Mouse (Mus musculus) hindbrain, postnatal 0 days (tissue): ENCODE results near the gene Slpi. TPM values are rescaled to one million over a fixed set of nuclear protein-coding genes. Genes with fewer than 3 reads are reported as not detected.
A peak's percentile ranks its signal among the peaks of the same experiment; 100 is the strongest.

Source experiments
- ATAC-seq: fragments of 200-750 bp; cut with Nextera tagmentation; 2 replicates; pipeline ENCODE4 v1.8.0; 2017; ENCODE audit warnings: mild to moderate bottlenecking, moderate TSS enrichment, moderate library complexity
- DNase-seq: peaks from one replicate; pipeline ENCODE4 v3.0.0-alpha.2; 2015; ENCODE audit warnings: low spot score
- H3K27ac ChIP-seq: fragments of 300-500 bp; sonication (generic); 2 replicates; pipeline ENCODE4 v1.5.1; 2014; ENCODE audit warnings: mild to moderate bottlenecking
- H3K27me3 ChIP-seq: fragments of 300-500 bp; sonication (generic); 2 replicates; pipeline ENCODE4 v1.6.1; 2014; ENCODE audit warnings: low read length, mixed read lengths; ENCODE audit not compliant: insufficient read depth
- H3K36me3 ChIP-seq: fragments of 300-500 bp; sonication (generic); 2 replicates; pipeline ENCODE4 v1.6.1; 2014; ENCODE audit warnings: low read length, mixed read lengths; ENCODE audit not compliant: insufficient read depth
- H3K4me1 ChIP-seq: fragments of 300-500 bp; sonication (generic); 2 replicates; pipeline ENCODE4 v1.6.1; 2014; ENCODE audit warnings: antibody characterized with exemption, low read length, mixed read lengths; ENCODE audit not compliant: insufficient read depth
- H3K4me2 ChIP-seq: fragments of 300-500 bp; sonication (generic); 2 replicates; pipeline ENCODE4 v1.6.1; 2014; ENCODE audit warnings: low read depth, mild to moderate bottlenecking, low read length, moderate library complexity, mixed read lengths
- H3K4me3 ChIP-seq: fragments of 300-500 bp; sonication (generic); 2 replicates; pipeline ENCODE4 v1.5.1; 2014; ENCODE audit warnings: low read length
- H3K9ac ChIP-seq: fragments of 300-500 bp; sonication (generic); replicated peaks from 2 replicates; pipeline ENCODE4 v1.6.1; 2014; ENCODE audit warnings: mild to moderate bottlenecking, low read length, moderate library complexity, mixed read lengths
- H3K9me3 ChIP-seq: fragments of 300-500 bp; sonication (generic); 2 replicates; pipeline ENCODE4 v1.6.1; 2016; ENCODE audit warnings: low read length, mixed read lengths
- CTCF ChIP-seq: IDR thresholded peaks from 2 replicates; pipeline ENCODE4 v1.5.1; 2016; ENCODE audit warnings: antibody characterized with exemption, control low read depth, low read depth
- WGBS: fragments of 180-500 bp; shearing (Covaris S2); extraction: QIAGEN DNeasy Blood & Tissue Kit; methylation state at CpG from one replicate; pipeline ENCODE4 v1.1.7; 2014; 5-methylcytosine and 5-hydroxymethylcytosine counted together
- polyA plus RNA-seq: library from polyadenylated mRNA; unstranded; fragments of >200 nt; fragmentation: Nextera tagmentation; extraction: Ambion mirVana; gene quantifications from 2 replicates; pipeline ENCODE4 v1.2.1, GENCODE M21; 2015
- total RNA-seq: library from RNA; depleted of rRNA; stranded (reverse); fragments of >200 nt; gene quantifications from 2 replicates; pipeline ENCODE4 v1.2.3, GENCODE M21; 2014

The Slpi gene
- total and polyA plus RNA-seq, 2 experiments from 2014 or later, result 0.40 TPM; not detected in 1

GRCm38 (mm10) chr2:164371371-164371770 is 17.5 kb downstream of the Slpi start:
- Histone ChIP-seq H3K27me3 (no peaks in the 10 kb centered on the region), H3K4me1 (no peaks in the 10 kb centered on the region), H3K9me3 (no peaks in the 10 kb centered on the region), H3K4me3 (no peak overlapping the region), H3K36me3 (no peaks in the 10 kb centered on the region), H3K27ac (no peak overlapping the region), H3K4me2 (no peak overlapping the region), H3K9ac (no peak overlapping the region)
- no peak for TF ChIP-seq CTCF
- no peak for ATAC-seq
- no peak for DNase-seq
- 81% methylated on average over 3 of the region's 3 CpGs for WGBS

- ATAC-seq (no peak), DNase-seq (no peak)
- Histone ChIP-seq H3K9me3 (no peaks in the 10 kb centered on the region), H3K27me3 (no peaks in the 10 kb centered on the region), H3K4me2 (no peak overlapping the region), H3K4me1 (no peaks in the 10 kb centered on the region), H3K27ac (no peak overlapping the region), H3K9ac (no peak overlapping the region), H3K36me3 (no peaks in the 10 kb centered on the region), H3K4me3 (no peak overlapping the region)
- no peak for TF ChIP-seq CTCF
- 83% methylated on average over 6 of the region's 6 CpGs for WGBS
These were observed 20.2 kb downstream of the Slpi start for GRCm38 (mm10) chr2:164368620-164369105.

DNA sequence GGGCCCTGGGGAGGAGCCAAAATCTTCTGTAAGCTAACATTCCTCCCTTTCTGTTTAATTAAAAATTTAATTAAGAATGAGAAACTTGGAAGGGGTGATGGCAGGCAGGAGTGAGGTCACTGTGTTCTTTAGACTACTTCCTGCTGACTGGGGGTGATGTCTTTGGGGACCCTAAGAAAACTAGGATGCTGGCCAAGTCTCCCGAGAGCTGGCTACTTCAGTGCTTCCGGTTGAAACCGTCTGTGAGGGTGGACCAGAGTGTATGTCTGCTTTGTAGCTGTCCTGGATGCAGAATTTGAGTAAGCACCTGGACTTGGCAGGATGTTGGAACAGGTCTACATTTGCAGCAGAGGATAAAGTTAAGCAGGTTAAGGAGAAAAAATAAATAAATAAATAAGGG is 21.9 kb downstream of the Slpi start:
- WGBS, result 38% methylated on average over 3 of the region's 3 CpGs
- no peak for DNase-seq
- Histone ChIP-seq H3K9ac (no peak overlapping the region), H3K4me1 (no peaks in the 10 kb centered on the region), H3K36me3 (no peaks in the 10 kb centered on the region), H3K27me3 (no peaks in the 10 kb centered on the region), H3K9me3 (no peaks in the 10 kb centered on the region), H3K4me2 (no peak overlapping the region), H3K4me3 (no peak overlapping the region), H3K27ac (no peak overlapping the region)
- no peak for TF ChIP-seq CTCF
- no peak for ATAC-seq

- Histone ChIP-seq H3K36me3 (no peaks in the 10 kb centered on the region), H3K4me2 (no peak overlapping the region), H3K4me1 (no peaks in the 10 kb centered on the region), H3K9me3 (no peaks in the 10 kb centered on the region), H3K4me3 (no peak overlapping the region), H3K9ac (no peak overlapping the region), H3K27ac (no peak overlapping the region), H3K27me3 (no peaks in the 10 kb centered on the region)
- no peak for TF ChIP-seq CTCF
- no peak for ATAC-seq
- DNase-seq, result no peak
- 29% methylated on average over 13 of the region's 13 CpGs for WGBS
These were observed 27.8 kb downstream of the Slpi start for GRCm38 (mm10) chr2:164360974-164361657.

DNA sequence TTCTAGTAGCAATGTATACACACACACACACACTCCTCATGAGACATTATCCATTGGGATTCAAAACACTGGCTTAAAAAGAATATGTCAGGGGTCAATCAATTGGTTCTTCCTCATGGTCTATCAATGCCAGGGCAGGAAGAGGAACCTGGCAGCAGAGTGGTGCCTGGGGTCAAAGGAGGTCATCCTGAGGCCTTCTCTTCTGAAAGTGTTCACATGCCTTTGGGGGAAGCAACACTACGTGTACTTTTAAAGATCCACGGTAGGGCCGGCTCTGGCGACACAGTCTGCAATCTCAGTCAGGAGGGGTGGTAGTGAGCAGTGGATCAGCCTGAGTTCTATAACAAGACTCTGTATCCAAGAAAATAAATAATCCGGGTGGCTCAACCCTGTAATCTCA is 29.2 kb downstream of the Slpi start:
- ATAC-seq, result no peak
- WGBS, result 65% methylated on average over 5 of the region's 5 CpGs

GRCm38 (mm10) chr2:164359031-164359430 is 29.9 kb downstream of the Slpi start:
- H3K9ac ChIP-seq, result no peak overlapping the region
- H3K4me1 ChIP-seq, result no peaks in the 10 kb centered on the region
- H3K27me3 ChIP-seq, result no peaks in the 10 kb centered on the region
- H3K9me3 ChIP-seq, result no peaks in the 10 kb centered on the region
- no peak for DNase-seq
- no peak for ATAC-seq
- no peak overlapping the region for H3K27ac ChIP-seq
- TF ChIP-seq CTCF, result no peak
- H3K4me3 ChIP-seq, result no peak overlapping the region
- no peaks in the 10 kb centered on the region for H3K36me3 ChIP-seq
- H3K4me2 ChIP-seq, result no peak overlapping the region
- WGBS, result 85% methylated on average over 5 of the region's 5 CpGs

More for the DNA sequence above, 29.2 kb downstream of the Slpi start:
- H3K4me3 ChIP-seq, result no peak overlapping the region
- no peak for DNase-seq
- no peak overlapping the region for H3K27ac ChIP-seq
- no peaks in the 10 kb centered on the region for H3K9me3 ChIP-seq
- H3K4me1 ChIP-seq, result no peaks in the 10 kb centered on the region
- H3K9ac ChIP-seq, result no peak overlapping the region
- no peaks in the 10 kb centered on the region for H3K36me3 ChIP-seq
- no peaks in the 10 kb centered on the region for H3K27me3 ChIP-seq
- no peak overlapping the region for H3K4me2 ChIP-seq
- TF ChIP-seq CTCF, result no peak

DNA sequence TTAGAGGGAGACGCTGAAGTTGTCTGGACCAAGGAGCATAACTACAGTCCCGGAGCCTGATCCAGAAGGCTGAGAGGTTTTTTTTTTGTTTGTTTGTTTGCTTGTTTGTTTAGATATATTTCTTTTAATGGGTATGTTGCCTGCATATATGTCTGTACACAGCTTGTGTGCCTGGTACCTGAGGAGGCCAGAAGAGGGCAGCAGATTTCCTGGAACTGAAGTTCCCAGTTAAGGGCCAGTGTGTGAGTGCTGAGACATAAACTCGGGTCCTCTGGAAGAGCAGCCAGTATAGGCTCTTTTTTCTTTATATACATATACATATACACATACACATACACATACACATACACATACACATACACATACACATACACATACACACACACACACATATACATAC is 30.5 kb downstream of the Slpi start:
- peak; percentile 35; the same call in 1 of the 2 replicates for TF ChIP-seq CTCF
- ATAC-seq (no peak), DNase-seq (no peak)
- Histone ChIP-seq H3K4me2 (no peak overlapping the region), H3K27me3 (no peaks in the 10 kb centered on the region), H3K4me3 (no peak overlapping the region), H3K27ac (no peak overlapping the region), H3K36me3 (no peaks in the 10 kb centered on the region), H3K9ac (no peak overlapping the region), H3K4me1 (no peaks in the 10 kb centered on the region), H3K9me3 (no peaks in the 10 kb centered on the region)
- 76% methylated on average over 3 of the region's 3 CpGs for WGBS
